Mouse (Mus musculus) megakaryocyte-erythroid progenitor cell, adult 5 weeks (primary cell): ENCODE measurements around the gene Mlxipl. TPM values are rescaled to one million over a fixed set of nuclear protein-coding genes. Genes with fewer than 3 reads are reported as not detected.

Source experiments
- polyA plus RNA-seq: library from polyadenylated mRNA; stranded (reverse); fragments of >175 nt; gene quantifications from 2 replicates; pipeline ENCODE4 v1.2.3, GENCODE M21; 2012

Mlxipl gene
- 0.12 and 0.28 TPM in 2 replicates for polyA plus RNA-seq

DNA sequence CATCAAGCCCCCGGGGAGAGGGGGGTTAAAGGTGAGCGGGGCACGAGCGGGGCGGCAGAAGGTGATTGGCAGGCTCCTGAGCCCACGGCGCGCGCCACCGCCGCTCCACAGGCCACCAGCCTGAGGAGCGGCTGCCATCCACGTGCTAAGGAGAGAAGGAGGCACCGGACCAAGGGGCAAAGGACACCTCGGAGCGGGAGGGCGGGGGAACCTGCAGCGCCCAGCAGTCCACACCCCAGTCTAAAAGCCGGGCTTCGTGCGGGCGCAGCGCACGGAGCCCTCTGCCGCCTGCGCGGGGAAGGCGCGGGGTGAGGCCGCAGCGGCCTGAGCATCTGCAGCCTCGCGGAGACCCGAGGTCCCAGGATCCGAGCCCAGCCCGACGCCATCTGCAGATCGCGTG, at the start of gene Mlxipl:
Mlxipl (plus strand) TSS at position 238 of the 400 bp plus-strand sequence.

DNA sequence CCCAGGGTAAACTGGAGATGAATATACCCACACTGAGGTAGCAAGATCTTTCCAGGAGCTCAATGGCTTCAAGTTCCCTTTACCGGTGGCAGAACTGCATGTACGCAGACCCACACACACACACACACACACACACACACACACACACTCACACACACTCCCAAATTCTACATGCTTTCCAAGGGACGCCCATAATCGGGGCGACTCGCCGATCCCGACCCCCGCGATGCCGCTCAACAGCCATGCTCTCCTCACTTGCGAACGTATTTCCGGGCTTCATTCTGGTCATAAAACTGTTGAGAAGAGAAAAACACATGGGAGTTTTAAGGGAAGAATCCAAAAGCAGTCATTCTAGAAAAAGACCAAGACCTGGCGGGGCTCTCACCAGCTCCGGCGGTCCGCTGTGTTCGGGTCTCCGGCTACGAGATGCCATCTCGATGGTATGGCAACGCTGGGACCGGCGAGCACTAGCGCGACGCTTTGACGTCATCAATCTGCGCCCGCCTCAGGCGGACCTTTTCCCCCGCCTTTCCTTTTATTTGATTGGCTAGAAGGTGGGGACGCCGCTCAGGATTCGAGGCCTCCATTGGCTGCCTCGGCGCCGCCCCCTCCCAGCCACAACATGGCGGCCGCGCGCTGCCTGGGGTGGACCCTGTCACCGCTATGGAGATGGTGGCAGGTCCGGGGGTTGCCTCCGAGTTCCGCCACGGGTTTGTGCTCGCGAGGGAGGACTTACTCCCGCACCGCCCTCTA, 25.9 kb upstream of the Mlxipl start, which contains the start of gene Dnajc30:
Dnajc30 (plus strand) TSS at position 574 of the 753 bp plus-strand sequence.

DNA sequence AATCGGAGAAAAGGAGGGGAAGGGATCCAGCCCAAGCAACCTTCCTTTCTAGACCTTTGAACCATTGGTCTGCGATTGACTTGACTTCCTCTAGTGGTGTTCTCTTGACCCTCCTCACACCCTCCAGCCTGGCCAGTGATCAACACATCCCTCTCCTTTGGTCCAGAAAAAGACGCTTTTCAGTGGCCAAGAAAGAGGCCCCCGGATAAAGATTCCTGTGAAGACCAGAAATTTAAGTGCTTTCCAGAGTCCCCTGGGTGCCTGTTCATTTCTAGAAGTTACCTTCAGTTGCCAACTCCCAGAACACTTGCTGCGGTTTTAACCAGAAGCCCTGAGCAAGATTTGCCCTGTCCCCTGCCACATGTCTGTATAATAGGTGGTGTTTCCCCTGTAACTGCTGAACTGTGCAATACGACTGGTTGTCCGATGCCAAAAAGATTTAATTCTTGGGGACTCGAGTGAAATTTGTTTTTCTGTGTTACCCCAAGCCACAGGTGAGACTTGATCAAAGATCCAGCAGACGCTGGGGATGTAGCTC, 24.7 kb upstream of the Mlxipl start, which contains the start of gene Bud23:
Bud23 (minus strand) TSS at position 51 of the 538 bp plus-strand sequence.

DNA sequence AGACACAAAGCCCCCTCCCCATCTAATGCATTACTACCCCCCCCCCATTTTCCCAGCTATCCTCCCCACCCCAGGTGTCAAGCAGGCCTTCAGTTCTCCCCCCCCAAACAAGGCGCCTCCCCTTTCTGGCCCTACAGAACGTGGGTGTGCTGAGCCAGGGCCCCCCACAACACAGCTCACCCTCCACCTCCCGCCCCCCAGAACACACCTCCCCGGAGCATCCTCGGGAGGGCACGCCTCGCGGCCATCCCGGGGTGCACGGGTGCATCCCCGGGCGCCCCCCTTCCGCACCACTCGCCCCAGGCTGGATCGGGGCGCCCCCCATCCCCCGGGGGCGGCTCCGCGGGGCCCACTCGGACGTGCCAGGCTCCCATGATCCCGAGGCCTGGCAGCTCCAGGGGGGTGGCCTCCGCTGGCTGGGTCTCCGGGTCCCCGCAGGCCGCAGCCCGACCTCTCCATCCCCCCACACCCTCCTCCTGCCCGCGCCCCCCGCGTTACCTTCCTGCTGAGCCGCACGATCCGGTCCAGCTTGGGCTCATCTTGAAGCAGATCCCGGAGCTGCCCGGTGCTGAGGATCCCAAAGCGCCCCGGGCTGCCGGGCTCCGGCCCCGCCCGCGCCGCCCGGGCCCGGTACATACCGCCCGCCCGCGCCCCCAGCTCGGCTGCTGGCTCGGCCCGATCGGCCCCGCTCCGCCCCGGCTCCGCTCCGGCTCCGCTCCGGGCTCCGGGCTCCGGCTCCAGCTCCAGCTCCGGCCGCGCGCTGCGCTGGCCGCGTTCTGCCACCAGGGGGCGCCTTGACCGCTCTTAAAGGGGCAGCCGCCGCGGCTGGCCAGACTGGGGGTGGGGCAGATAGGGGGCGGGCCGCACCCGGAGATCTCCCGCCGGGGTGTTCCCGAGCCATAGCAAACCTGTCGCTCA, 11.9 kb upstream of the Mlxipl start, which contains the start of gene Vps37d:
Vps37d (minus strand) TSS at position 703 of the 918 bp plus-strand sequence.

DNA sequence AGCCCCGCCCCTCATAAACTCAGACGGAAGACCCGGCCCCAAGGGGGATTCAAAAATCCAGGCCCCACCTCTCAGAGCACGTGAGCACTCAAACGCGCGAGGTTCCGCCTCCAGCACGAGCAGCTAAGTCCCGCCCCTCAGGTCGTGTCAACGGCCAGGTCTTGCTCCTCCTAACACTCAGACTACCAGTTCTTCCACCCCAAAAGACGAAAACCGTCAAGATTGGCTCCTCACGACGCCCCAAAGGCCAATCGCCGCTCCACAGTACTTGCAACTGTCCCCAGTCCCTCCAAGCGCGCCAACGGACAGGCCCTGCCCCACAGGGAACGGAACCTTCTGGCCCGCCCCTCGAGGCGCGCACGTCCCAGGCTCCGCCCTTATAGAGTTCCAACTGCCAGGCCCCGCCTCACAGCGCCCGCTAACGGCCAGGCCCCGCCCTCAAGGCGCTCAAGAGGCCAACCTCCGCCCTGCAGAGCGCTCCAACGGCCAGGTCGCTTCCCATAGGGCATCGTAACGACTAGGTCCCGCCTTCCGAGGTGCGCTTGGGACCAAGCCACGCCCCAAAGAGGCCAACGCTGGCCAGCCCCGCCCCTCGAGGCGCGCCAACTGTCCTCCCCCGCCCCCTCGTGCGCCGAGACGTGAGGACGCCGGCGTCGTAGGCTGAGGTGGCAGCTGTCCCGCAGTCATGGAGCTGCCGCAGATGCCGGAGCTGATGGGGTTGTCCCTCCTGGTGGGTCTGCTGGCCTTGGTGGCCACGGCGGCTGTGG, 59.5 kb downstream of the Mlxipl start, which contains the start of gene Tbl2:
Tbl2 (plus strand) TSS at position 605 of the 767 bp plus-strand sequence.

DNA sequence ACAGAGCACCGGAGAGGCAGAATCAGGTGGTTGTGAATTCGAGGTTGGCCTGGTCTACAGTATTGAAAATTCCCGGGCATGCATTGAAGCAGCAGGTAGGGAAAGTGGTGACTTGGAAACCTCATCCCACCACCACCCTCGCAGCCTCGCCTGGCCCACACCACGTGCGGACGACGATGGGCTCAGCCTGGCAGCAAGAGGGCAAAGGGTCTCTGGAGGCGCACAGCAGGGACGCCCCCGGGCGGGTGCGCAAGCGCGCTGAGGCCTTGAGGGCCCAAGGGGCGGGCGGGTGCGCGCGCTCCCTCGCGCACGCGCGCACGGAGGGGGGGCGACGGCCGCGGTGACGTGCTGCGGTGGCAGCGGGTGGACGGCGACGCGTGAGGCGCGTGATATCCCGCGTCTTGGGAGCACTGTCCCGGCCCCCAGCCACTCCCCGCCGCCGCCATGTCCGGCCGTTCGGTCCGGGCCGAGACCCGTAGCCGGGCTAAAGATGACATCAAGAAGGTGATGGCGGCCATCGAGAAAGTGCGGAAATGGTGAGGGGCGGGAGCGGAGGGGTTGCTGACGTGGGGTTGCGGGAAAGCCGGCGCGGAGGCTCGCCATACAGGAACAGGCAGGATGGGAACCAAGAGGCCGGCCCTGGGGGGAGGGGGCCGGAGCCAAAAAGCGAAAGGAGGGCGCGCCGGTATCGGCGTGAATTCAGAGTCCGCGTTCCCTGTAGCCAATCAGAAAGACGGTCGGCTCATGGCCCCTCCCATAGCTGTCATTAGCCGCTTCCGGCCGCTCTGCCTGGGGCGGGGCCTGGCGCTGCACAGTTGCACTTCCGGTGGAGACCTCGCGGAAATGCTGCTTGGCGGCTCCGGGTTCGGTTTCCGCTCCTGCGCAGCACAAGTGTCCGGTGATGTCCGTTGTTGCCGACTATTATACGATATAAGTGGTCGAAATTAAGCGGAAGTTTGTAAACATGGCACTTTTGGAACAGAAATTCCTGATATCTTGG, 78.7 kb downstream of the Mlxipl start, which contains the start of gene Bcl7b:
Bcl7b (plus strand) TSS at position 221 of the 1,000 bp plus-strand sequence.

DNA sequence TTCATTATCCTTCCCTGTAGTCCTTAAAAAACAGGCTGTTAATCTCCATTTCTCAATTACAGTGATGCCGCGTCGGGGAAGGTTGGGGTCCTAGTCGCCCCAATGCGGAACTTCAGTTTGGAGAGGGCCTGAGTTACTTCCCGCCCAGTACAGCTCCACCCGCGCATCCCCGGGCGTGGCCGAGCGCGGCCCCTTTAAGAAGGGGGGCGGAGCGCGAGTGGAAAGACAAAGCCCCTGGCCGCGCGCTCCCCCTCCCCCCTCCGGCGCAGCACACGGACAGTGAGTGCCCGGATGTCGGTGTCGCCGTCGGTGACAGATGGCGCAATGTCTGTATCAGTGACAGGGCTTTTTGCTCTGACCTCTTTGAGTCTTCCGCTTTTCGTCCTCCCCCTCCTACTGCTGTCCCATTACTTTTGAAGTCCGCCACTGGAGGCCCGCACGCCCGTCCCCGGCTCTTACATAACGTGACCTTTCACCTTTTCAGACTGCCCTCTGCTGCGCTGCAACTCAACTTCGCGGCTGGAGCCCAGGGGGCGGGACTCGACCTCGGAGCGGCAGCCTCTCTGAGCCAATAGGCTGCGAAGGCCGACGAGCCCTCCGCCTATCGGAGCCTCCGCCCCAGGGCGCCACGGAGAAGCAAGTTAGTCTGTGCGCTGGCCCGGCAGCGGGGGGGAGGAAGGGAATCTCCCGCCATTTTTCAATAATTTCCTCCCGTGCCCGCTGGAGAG, 97.1 kb downstream of the Mlxipl start, which contains the start of gene Baz1b:
Baz1b (plus strand) TSS at position 644 of the 728 bp plus-strand sequence.

Other genes with a start within 250 kb of the Mlxipl start
- not detected in 2 replicates for gene Tmem270, start 183.2 kb upstream of the Mlxipl start, polyA plus RNA-seq
- gene Cldn13, start 174.4 kb upstream of the Mlxipl start, polyA plus RNA-seq, result 1.2 and 1.6 TPM in 2 replicates
- gene Mettl27, start 157.5 kb upstream of the Mlxipl start, polyA plus RNA-seq, result 7.8 and 12.3 TPM in 2 replicates
- 0.16 and 0.19 TPM in 2 replicates for gene Cldn4, start 143.0 kb upstream of the Mlxipl start, polyA plus RNA-seq
- 0.05 and 0.11 TPM in 2 replicates for gene Cldn3, start 103.7 kb upstream of the Mlxipl start, polyA plus RNA-seq
- 109 and 119 TPM in 2 replicates for gene Abhd11, start 80.7 kb upstream of the Mlxipl start, polyA plus RNA-seq
- 2.4 and 3.7 TPM in 2 replicates for gene Stx1a, start 66.4 kb upstream of the Mlxipl start, polyA plus RNA-seq
- 42.4 and 52.4 TPM in 2 replicates for gene Dnajc30, start 25.7 kb upstream of the Mlxipl start, polyA plus RNA-seq
- 159 and 216 TPM in 2 replicates for gene Bud23, start 24.9 kb upstream of the Mlxipl start, polyA plus RNA-seq
- 1.4 and 1.6 TPM in 2 replicates for gene Vps37d, start 11.6 kb upstream of the Mlxipl start, polyA plus RNA-seq
- 21.8 and 22.0 TPM in 2 replicates for gene Tbl2, start 59.8 kb downstream of the Mlxipl start, polyA plus RNA-seq
- 48.8 and 61.4 TPM in 2 replicates for gene Bcl7b, start 78.4 kb downstream of the Mlxipl start, polyA plus RNA-seq
- 31.5 and 36.2 TPM in 2 replicates for gene Baz1b, start 97.4 kb downstream of the Mlxipl start, polyA plus RNA-seq
- 3.0 and 4.9 TPM in 2 replicates for gene Fzd9, start 161.3 kb downstream of the Mlxipl start, polyA plus RNA-seq